Mouse (Mus musculus) activated CD4-positive, CD25-positive, alpha-beta regulatory T cell, adult 4 months (primary cell): ENCODE data around the gene Arhgef9. TPM values are rescaled to one million over a fixed set of nuclear protein-coding genes. Genes with fewer than 3 reads are reported as not detected.

Experiments
- polyA plus RNA-seq, 2 experiments: library from polyadenylated mRNA; unstranded; fragments of 100-300 nt; shearing (Covaris generic); gene quantifications; one replicate each; pipeline ENCODE4 v1.2.1; 2017

Gene Arhgef9
- polyA plus RNA-seq, 2 experiments from 2014 or later = 0.17 to 0.74 TPM

Other genes with a start within 250 kb of the Arhgef9 start
- under 1 TPM in 1 of 2 experiments, not detected in 1; 0.10 TPM for gene Spin4, start 170.2 kb downstream of the Arhgef9 start, polyA plus RNA-seq
- 1 to 10 TPM; 4.1 to 5.4 TPM for gene Amer1, start 248.0 kb upstream of the Arhgef9 start, polyA plus RNA-seq